Mouse (Mus musculus) G1E (cell line): Measurements from ENCODE around the gene Hsd17b3.

Experiments used
- CTCF ChIP-seq: IDR thresholded peaks from 2 replicates; pipeline ENCODE4 v1.5.1; 2012; ENCODE audit warnings: low read depth, low read length, inconsistent platforms, mixed read lengths
- GATA1 ChIP-seq: IDR thresholded peaks from 2 replicates; pipeline ENCODE4 v1.6.1; 2012; ENCODE audit warnings: borderline replicate concordance, low read length, inconsistent platforms, mixed read lengths
- GATA2 ChIP-seq: IDR thresholded peaks from 2 replicates; pipeline ENCODE4 v1.6.1; 2012; ENCODE audit warnings: low read depth, low read length, inconsistent platforms, borderline replicate concordance
- POLR2AphosphoS5 ChIP-seq: IDR thresholded peaks from 2 replicates; pipeline ENCODE4 v1.6.1; 2012; ENCODE audit warnings: low read depth, low read length, inconsistent platforms; ENCODE audit not compliant: insufficient replicate concordance
- TAL1 ChIP-seq: conservative IDR thresholded peaks from 2 replicates; pipeline ENCODE4 v1.6.1; 2012; ENCODE audit warnings: low read depth, low read length, inconsistent platforms, mixed read lengths

GRCm38 (mm10) chr13:64110421-64110820 is 21.4 kb upstream of the Hsd17b3 start:
- TF ChIP-seq CTCF = no peak
- TF ChIP-seq TAL1 = no peak
- TF ChIP-seq POLR2AphosphoS5 = no peak
- TF ChIP-seq GATA1 = no peak
- no peak for TF ChIP-seq GATA2
